Mouse (Mus musculus): ENCODE data around the gene Dars.

DNA sequence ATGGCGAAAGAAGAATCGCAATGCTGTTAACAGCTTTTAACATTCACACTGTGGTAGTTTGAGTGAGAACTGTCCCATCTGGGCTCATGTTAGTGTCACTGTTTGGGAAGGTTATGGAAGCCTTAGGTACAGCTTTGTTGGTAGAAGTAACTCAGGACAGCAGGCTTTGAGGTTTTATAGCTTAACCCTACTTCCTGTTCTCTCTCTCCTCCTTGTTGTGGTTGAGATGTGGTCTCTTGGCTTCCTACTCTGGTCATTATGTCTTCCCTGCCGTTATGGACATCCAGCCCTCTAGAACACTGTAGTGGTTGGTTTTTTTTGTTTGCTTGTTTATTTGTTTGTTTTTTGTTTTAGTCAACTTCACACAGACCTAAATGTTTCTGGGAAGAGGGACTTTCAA lies 18.8 kb upstream of the Dars start:
- TF ChIP-seq POLR2A (IDR thresholded peaks at IDR 0.05; ENCODE audit: borderline replicate concordance, control insufficient read depth, low read depth, low read length) (no peak), CTCF (IDR thresholded peaks at IDR 0.05; ENCODE audit: control insufficient read depth, insufficient read depth, low read length) (no peak)
